Mouse (Mus musculus) neural tube, embryonic 12.5 days (tissue): ENCODE measurements around the gene Ctnna3. TPM values are rescaled to one million over a fixed set of nuclear protein-coding genes. Genes with fewer than 3 reads are reported as not detected.

ENCODE experiments used
- polyA plus RNA-seq: library from polyadenylated mRNA; unstranded; fragments of >200 nt; fragmentation: Nextera tagmentation; extraction: Ambion mirVana; gene quantifications from 2 replicates; pipeline ENCODE4 v1.2.1, GENCODE M21; 2016

Gene Ctnna3
- polyA plus RNA-seq, 1 experiment from 2014 or later, result 0.90 TPM

Other genes starting within 250 kb of the Ctnna3 start
- 0.58 and 0.61 TPM in 2 replicates for gene Mypn, start 226.1 kb upstream of the Ctnna3 start, polyA plus RNA-seq
- 36.0 and 36.2 TPM in 2 replicates for gene Herc4, start 186.3 kb upstream of the Ctnna3 start, polyA plus RNA-seq
- gene Sirt1, start 48.4 kb upstream of the Ctnna3 start, polyA plus RNA-seq, result 10.8 and 10.9 TPM in 2 replicates
- gene Dnajc12, start 47.7 kb upstream of the Ctnna3 start, polyA plus RNA-seq, result 19.3 and 21.1 TPM in 2 replicates
- not detected in 2 replicates for gene Gm7075, start 8.3 kb upstream of the Ctnna3 start, polyA plus RNA-seq